8 mouse cellular contexts compared by ENCODE assay signal in genomic region chrX:162761716-162762395, GRCm38 (mm10). TPM values are rescaled to one million over a fixed set of nuclear protein-coding genes. Genes with fewer than 3 reads are reported as not detected.
A peak's percentile ranks its signal among the peaks of the same experiment; 100 is the strongest.
DNase-seq lines count a peak whose midpoint lies in the region; ATAC-seq lines count a peak whose summit lies in the region.

No protein-coding gene starts in this region.

- no peak for DNase-seq in neural tube, embryonic 11.5 days (ENCODE audit: low spot score)
- DNase-seq in neural tube, embryonic 10.5 days (ENCODE audit: extremely low spot score, low spot score) = no peak
- no peak for DNase-seq in adrenal gland, adult 18-20 months (ENCODE audit: low spot score in 2 of 2)
- DNase-seq in right cerebral cortex, adult 2 months (ENCODE audit: low spot score in 2 of 2) = no peak
- DNase-seq in left cerebral cortex, adult 18-20 months (ENCODE audit: low spot score in 2 of 2) = no peak

- no peak for ATAC-seq in neural tube, embryonic 11.5 days (ENCODE audit: insufficient read depth, low FRiP score, low TSS enrichment)
- ATAC-seq in embryonic facial prominence, embryonic 13.5 days (ENCODE audit: insufficient number of reproducible peaks, insufficient read depth, low FRiP score, low TSS enrichment, low read depth) = no peak
- no peak for ATAC-seq in kidney, embryonic 16.5 days (ENCODE audit: low FRiP score, low TSS enrichment)
- no peak for ATAC-seq in neural tube, embryonic 14.5 days (ENCODE audit: low read depth)

- no peak overlapping the region for H3K27ac ChIP-seq in neural tube, embryonic 11.5 days (ENCODE audit: low read depth, low read length)
- H3K27ac ChIP-seq in embryonic facial prominence, embryonic 13.5 days = no peak overlapping the region
- H3K27ac ChIP-seq in kidney, embryonic 16.5 days (ENCODE audit: low read length) = no peak overlapping the region; the same call in 1 of the 2 replicates
- no peak overlapping the region for H3K27ac ChIP-seq in neural tube, embryonic 14.5 days (ENCODE audit: low read depth, low read length)

- H3K27me3 ChIP-seq in neural tube, embryonic 11.5 days (ENCODE audit: control insufficient read depth, insufficient read depth, low read length) = no peaks in the 10 kb centered on the region
- peaks cover 5% of the 10 kb centered on the region; the same call in 1 of the 2 replicates for H3K27me3 ChIP-seq in embryonic facial prominence, embryonic 13.5 days
- H3K27me3 ChIP-seq in kidney, embryonic 16.5 days (ENCODE audit: insufficient read depth, low read length) = no peaks in the 10 kb centered on the region
- H3K27me3 ChIP-seq in neural tube, embryonic 14.5 days (ENCODE audit: control insufficient read depth, insufficient read depth, low read length) = no peaks in the 10 kb centered on the region

- no peaks in the 10 kb centered on the region for H3K36me3 ChIP-seq in neural tube, embryonic 11.5 days (ENCODE audit: control insufficient read depth, insufficient read depth, low read length)
- H3K36me3 ChIP-seq in embryonic facial prominence, embryonic 13.5 days = no peaks in the 10 kb centered on the region
- 0 out of 2 replicates have a peak, but pooled peaks cover 3% of the 10 kb centered on the region for H3K36me3 ChIP-seq in kidney, embryonic 16.5 days (ENCODE audit: insufficient read depth, low read length)
- no peaks in the 10 kb centered on the region for H3K36me3 ChIP-seq in neural tube, embryonic 14.5 days (ENCODE audit: control insufficient read depth, insufficient read depth, low read length)

- H3K9ac ChIP-seq in neural tube, embryonic 11.5 days (ENCODE audit: low read length) = no peak overlapping the region
- peak overlapping the region; percentile 83 for H3K9ac ChIP-seq in embryonic facial prominence, embryonic 13.5 days
- peak overlapping the region; percentile 85 for H3K9ac ChIP-seq in kidney, embryonic 16.5 days (replicated peaks; ENCODE audit: low read length)
- no peak overlapping the region for H3K9ac ChIP-seq in neural tube, embryonic 14.5 days (replicated peaks; ENCODE audit: low read depth, low read length)

- peak overlapping the region; percentile 65 for H3K4me3 ChIP-seq in neural tube, embryonic 11.5 days (ENCODE audit: low read depth, low read length)
- H3K4me3 ChIP-seq in embryonic facial prominence, embryonic 13.5 days = peak overlapping the region; percentile 63
- H3K4me3 ChIP-seq in kidney, embryonic 16.5 days (ENCODE audit: low read length) = peak overlapping the region; percentile 70
- peak overlapping the region; percentile 51 for H3K4me3 ChIP-seq in neural tube, embryonic 14.5 days (ENCODE audit: low read depth, low read length)

- H3K4me2 ChIP-seq in neural tube, embryonic 11.5 days (ENCODE audit: low read depth) = peak overlapping the region; percentile 48
- peak overlapping the region; percentile 60 for H3K4me2 ChIP-seq in embryonic facial prominence, embryonic 13.5 days
- H3K4me2 ChIP-seq in kidney, embryonic 16.5 days (replicated peaks; ENCODE audit: low read depth, low read length) = peak overlapping the region; percentile 54
- H3K4me2 ChIP-seq in neural tube, embryonic 14.5 days (ENCODE audit: low read depth, low read length) = peak overlapping the region; percentile 51

- H3K4me1 ChIP-seq in neural tube, embryonic 11.5 days (ENCODE audit: control insufficient read depth, insufficient read depth, low read length) = 0 out of 2 replicates have a peak, but pooled peaks cover 4% of the 10 kb centered on the region
- H3K4me1 ChIP-seq in embryonic facial prominence, embryonic 13.5 days = peaks cover 7% of the 10 kb centered on the region; the same call in 1 of the 2 replicates
- peaks cover 16% of the 10 kb centered on the region; the same call in 1 of the 2 replicates for H3K4me1 ChIP-seq in kidney, embryonic 16.5 days (ENCODE audit: insufficient read depth, low read length)
- no peaks in the 10 kb centered on the region for H3K4me1 ChIP-seq in neural tube, embryonic 14.5 days (ENCODE audit: control insufficient read depth, insufficient read depth, low read length)

- WGBS in neural tube, embryonic 11.5 days = 53% methylated on average over 9 of the region's 9 CpGs
- WGBS in embryonic facial prominence, embryonic 13.5 days = 45% methylated on average over 9 of the region's 9 CpGs
- 34% methylated on average over 9 of the region's 9 CpGs for WGBS in kidney, embryonic 16.5 days
- 51% methylated on average over 9 of the region's 9 CpGs for WGBS in neural tube, embryonic 14.5 days

- H3K9me3 ChIP-seq in neural tube, embryonic 11.5 days (ENCODE audit: control insufficient read depth, low read length) = no peaks in the 10 kb centered on the region
- no peaks in the 10 kb centered on the region for H3K9me3 ChIP-seq in embryonic facial prominence, embryonic 13.5 days
- H3K9me3 ChIP-seq in kidney, embryonic 16.5 days (ENCODE audit: low read length) = no peaks in the 10 kb centered on the region
- no peaks in the 10 kb centered on the region for H3K9me3 ChIP-seq in neural tube, embryonic 14.5 days (ENCODE audit: control insufficient read depth, low read length)

RNA-seq across cellular contexts. Expression of gene Rbbp7, which starts 1.7 kb away (rescaled TPM):
- polyA plus RNA-seq in neural tube, embryonic 11.5 days (2014; fragmentation: Nextera tagmentation; extraction: Ambion mirVana) = 325 and 326 TPM in 2 replicates
- 435 and 458 TPM in 2 replicates for polyA plus RNA-seq in embryonic facial prominence, embryonic 13.5 days (2015; fragmentation: Nextera tagmentation; extraction: Ambion mirVana)
- 572 and 599 TPM in 2 replicates for polyA plus RNA-seq in kidney, embryonic 16.5 days (2015; fragmentation: Nextera tagmentation; extraction: Ambion mirVana)
- 200 and 215 TPM in 2 replicates for polyA plus RNA-seq in neural tube, embryonic 14.5 days (2014; fragmentation: Nextera tagmentation; extraction: Ambion mirVana)
- total RNA-seq in adrenal gland, adult 18-20 months (2021) = 100 to 1,000 TPM; 155 to 173 TPM
- 100 to 1,000 TPM; 143 to 155 TPM for total RNA-seq in left cerebral cortex, adult 18-20 months (2021)

Comparison
In these comparisons a context has a peak if more than half of its experiments do, and no peak if none do; other contexts are left out.
1. H3K9ac ChIP-seq: peak in embryonic facial prominence, embryonic 13.5 days (single experiment) and kidney, embryonic 16.5 days (single experiment); none in neural tube, embryonic 11.5 days (single experiment) and neural tube, embryonic 14.5 days (single experiment).
2. Peak in every context shown above with its lines, with median percentiles within 50 percentile points of each other: H3K4me2 ChIP-seq and H3K4me3 ChIP-seq.